Mouse (Mus musculus) forebrain, embryonic 14.5 days (tissue): ENCODE results near the gene Taar7e. TPM values are rescaled to one million over a fixed set of nuclear protein-coding genes. Genes with fewer than 3 reads are reported as not detected.

ENCODE experiments used
- polyA plus RNA-seq: library from polyadenylated mRNA; unstranded; fragments of >200 nt; fragmentation: Nextera tagmentation; extraction: Ambion mirVana; gene quantifications from 2 replicates; pipeline ENCODE4 v1.2.1, GENCODE M21; 2014

The Taar7e gene
- polyA plus RNA-seq, 1 experiment from 2014 or later, result not detected

Other genes with a start within 250 kb of the Taar7e start
- gene Slc18b1, start 240.6 kb upstream of the Taar7e start, polyA plus RNA-seq, result 19.5 and 22.2 TPM in 2 replicates
- 0.11 TPM in 1 of 2 replicates, not detected in the other for gene Vnn3, start 186.2 kb upstream of the Taar7e start, polyA plus RNA-seq
- gene Vnn1, start 142.9 kb upstream of the Taar7e start, polyA plus RNA-seq, result 0.23 and 0.54 TPM in 2 replicates
- gene Taar1, start 117.3 kb upstream of the Taar7e start, polyA plus RNA-seq, result not detected in 2 replicates
- not detected in 2 replicates for gene Taar2, start 99.0 kb upstream of the Taar7e start, polyA plus RNA-seq
- not detected in 2 replicates for gene Taar3, start 88.1 kb upstream of the Taar7e start, polyA plus RNA-seq
- gene Taar4, start 77.1 kb upstream of the Taar7e start, polyA plus RNA-seq, result 0.28 TPM in 1 of 2 replicates, not detected in the other
- not detected in 2 replicates for gene Taar5, start 66.9 kb upstream of the Taar7e start, polyA plus RNA-seq
- gene Taar6, start 52.0 kb upstream of the Taar7e start, polyA plus RNA-seq, result not detected in 2 replicates
- not detected in 2 replicates for gene Taar7a, start 44.1 kb upstream of the Taar7e start, polyA plus RNA-seq
- gene Taar7b, start 37.7 kb upstream of the Taar7e start, polyA plus RNA-seq, result not detected in 2 replicates
- not detected in 2 replicates for gene Taar7d, start 10.4 kb upstream of the Taar7e start, polyA plus RNA-seq
- not detected in 2 replicates for gene Taar7f, start 11.9 kb downstream of the Taar7e start, polyA plus RNA-seq
- not detected in 2 replicates for gene Taar8a, start 38.9 kb downstream of the Taar7e start, polyA plus RNA-seq
- not detected in 2 replicates for gene Taar8b, start 54.7 kb downstream of the Taar7e start, polyA plus RNA-seq
- not detected in 2 replicates for gene Taar8c, start 64.3 kb downstream of the Taar7e start, polyA plus RNA-seq
- not detected in 2 replicates for gene Taar9, start 71.9 kb downstream of the Taar7e start, polyA plus RNA-seq
- 275 and 313 TPM in 2 replicates for gene Stx7, start 111.7 kb downstream of the Taar7e start, polyA plus RNA-seq
- gene Moxd1, start 185.9 kb downstream of the Taar7e start, polyA plus RNA-seq, result 1.7 and 2.1 TPM in 2 replicates